Mouse (Mus musculus) midbrain, embryonic 12.5 days (tissue): ENCODE measurements around the gene Olfr148. TPM values are rescaled to one million over a fixed set of nuclear protein-coding genes. Genes with fewer than 3 reads are reported as not detected.

Experiments
- ATAC-seq: fragments of 200-750 bp; cut with Nextera tagmentation; 2 replicates; pipeline ENCODE4 v1.8.0; 2017; ENCODE audit warnings: low read depth, moderate TSS enrichment, moderate library complexity; ENCODE audit not compliant: low FRiP score
- H3K27ac ChIP-seq: fragments of 300-500 bp; sonication (generic); replicated peaks from 2 replicates; pipeline ENCODE4 v1.5.1; 2016; ENCODE audit warnings: mild to moderate bottlenecking
- H3K27me3 ChIP-seq: fragments of 300-500 bp; sonication (generic); 2 replicates; pipeline ENCODE4 v1.6.1; 2016; ENCODE audit warnings: mild to moderate bottlenecking
- H3K36me3 ChIP-seq: fragments of 300-500 bp; sonication (generic); 2 replicates; pipeline ENCODE4 v1.6.1; 2016
- H3K4me1 ChIP-seq: fragments of 300-500 bp; sonication (generic); 2 replicates; pipeline ENCODE4 v1.6.1; 2016
- H3K4me2 ChIP-seq: fragments of 300-500 bp; sonication (generic); replicated peaks from 2 replicates; pipeline ENCODE4 v1.6.1; 2016; ENCODE audit warnings: mild to moderate bottlenecking, moderate library complexity
- H3K4me3 ChIP-seq: fragments of 300-500 bp; sonication (generic); 2 replicates; pipeline ENCODE4 v1.5.1; 2016; ENCODE audit warnings: mild to moderate bottlenecking
- H3K9ac ChIP-seq: fragments of 300-500 bp; sonication (generic); replicated peaks from 2 replicates; pipeline ENCODE4 v1.6.1; 2016; ENCODE audit warnings: mild to moderate bottlenecking, moderate library complexity
- H3K9me3 ChIP-seq: fragments of 300-500 bp; sonication (generic); 2 replicates; pipeline ENCODE4 v1.6.1; 2016; ENCODE audit warnings: mild to moderate bottlenecking
- WGBS: fragments of 180-500 bp; shearing (Covaris S2); methylation state at CpG from one replicate; pipeline ENCODE4 v1.1.7; 2016; 5-methylcytosine and 5-hydroxymethylcytosine counted together
- polyA plus RNA-seq: library from polyadenylated mRNA; unstranded; fragments of >200 nt; fragmentation: Nextera tagmentation; extraction: Ambion mirVana; gene quantifications from 2 replicates; pipeline ENCODE4 v1.2.1, GENCODE M21; 2016

Olfr148 gene
- polyA plus RNA-seq, 1 experiment from 2014 or later: not detected

GRCm38 (mm10) chr9:39633913-39634594 lies 23.6 kb downstream of the Olfr148 start:
- no peak overlapping the region for H3K4me3 ChIP-seq
- H3K27ac ChIP-seq: no peak overlapping the region
- no peak overlapping the region for H3K9ac ChIP-seq
- no peaks in the 10 kb centered on the region for H3K36me3 ChIP-seq
- H3K4me2 ChIP-seq: no peak overlapping the region
- ATAC-seq: 0 out of 2 replicates have a peak, but pooled peaks have one; percentile 47
- no peaks in the 10 kb centered on the region for H3K4me1 ChIP-seq
- 40% methylated on average over 4 of the region's 4 CpGs for WGBS
- H3K27me3 ChIP-seq: no peaks in the 10 kb centered on the region
- no peaks in the 10 kb centered on the region for H3K9me3 ChIP-seq

- H3K36me3 ChIP-seq: no peaks in the 10 kb centered on the region
- ATAC-seq: no peak
These were observed 34.3 kb downstream of the Olfr148 start, which contains the start of gene Olfr961 for GRCm38 (mm10) chr9:39644785-39645184. TSS of gene Olfr961 (plus strand) at chr9:39645085.

GRCm38 (mm10) chr9:39647382-39647781 lies 36.9 kb downstream of the Olfr148 start:
- Histone ChIP-seq H3K27ac (no peak overlapping the region), H3K27me3 (no peaks in the 10 kb centered on the region), H3K4me3 (no peak overlapping the region), H3K4me2 (no peak overlapping the region), H3K9ac (no peak overlapping the region), H3K9me3 (no peaks in the 10 kb centered on the region), H3K36me3 (no peaks in the 10 kb centered on the region), H3K4me1 (no peaks in the 10 kb centered on the region)
- WGBS: 85% methylated on average over 4 of the region's 4 CpGs
- ATAC-seq: no peak

More at GRCm38 (mm10) chr9:39644785-39645184, 34.3 kb downstream of the Olfr148 start, which contains the start of gene Olfr961:
- no peak within 1 kb of the TSS for H3K4me2 ChIP-seq
- no peak within 1 kb of the TSS for H3K4me3 ChIP-seq
- H3K27ac ChIP-seq: no peak within 1 kb of the TSS
- H3K9me3 ChIP-seq: no peaks in the 10 kb centered on the region
- H3K4me1 ChIP-seq: no peaks in the 10 kb centered on the region
- no peaks in the 10 kb centered on the region for H3K27me3 ChIP-seq
- no peak within 1 kb of the TSS for H3K9ac ChIP-seq

GRCm38 (mm10) chr9:39654756-39655396 lies 44.4 kb downstream of the Olfr148 start:
- Histone ChIP-seq H3K4me1 (no peaks in the 10 kb centered on the region), H3K36me3 (no peaks in the 10 kb centered on the region), H3K27ac (no peak overlapping the region), H3K4me3 (no peak overlapping the region), H3K9me3 (no peaks in the 10 kb centered on the region), H3K4me2 (no peak overlapping the region), H3K27me3 (no peaks in the 10 kb centered on the region), H3K9ac (no peak overlapping the region)
- 66% methylated on average over 6 of the region's 6 CpGs for WGBS
- ATAC-seq: no peak

Other genes with a start within 250 kb of the Olfr148 start
- gene Olfr951, start 223.2 kb upstream of the Olfr148 start, polyA plus RNA-seq: not detected in 2 replicates
- not detected in 2 replicates for gene Olfr952, start 183.5 kb upstream of the Olfr148 start, polyA plus RNA-seq
- gene Olfr954, start 154.0 kb upstream of the Olfr148 start, polyA plus RNA-seq: not detected in 2 replicates
- not detected in 2 replicates for gene Olfr955, start 138.7 kb upstream of the Olfr148 start, polyA plus RNA-seq
- gene Olfr44, start 116.7 kb upstream of the Olfr148 start, polyA plus RNA-seq: not detected in 2 replicates
- gene Olfr957, start 94.8 kb upstream of the Olfr148 start, polyA plus RNA-seq: not detected in 2 replicates
- gene Olfr958, start 56.6 kb upstream of the Olfr148 start, polyA plus RNA-seq: not detected in 2 replicates
- gene Olfr959, start 35.1 kb upstream of the Olfr148 start, polyA plus RNA-seq: not detected in 2 replicates
- 23.2 and 23.6 TPM in 2 replicates for gene AW551984, start 6.3 kb upstream of the Olfr148 start, polyA plus RNA-seq
- not detected in 2 replicates for gene Olfr960, start 10.7 kb downstream of the Olfr148 start, polyA plus RNA-seq
- gene Olfr961, start 34.4 kb downstream of the Olfr148 start, polyA plus RNA-seq: not detected in 2 replicates
- not detected in 2 replicates for gene Olfr963, start 56.5 kb downstream of the Olfr148 start, polyA plus RNA-seq
- 0.11 TPM in 1 of 2 replicates, not detected in the other for gene Olfr149, start 96.5 kb downstream of the Olfr148 start, polyA plus RNA-seq
- not detected in 2 replicates for gene Olfr965, start 100.7 kb downstream of the Olfr148 start, polyA plus RNA-seq
- not detected in 2 replicates for gene Olfr150, start 120.3 kb downstream of the Olfr148 start, polyA plus RNA-seq
- not detected in 2 replicates for gene Olfr967, start 135.6 kb downstream of the Olfr148 start, polyA plus RNA-seq
- not detected in 2 replicates for gene Olfr968, start 172.6 kb downstream of the Olfr148 start, polyA plus RNA-seq
- gene Olfr969, start 180.3 kb downstream of the Olfr148 start, polyA plus RNA-seq: not detected in 2 replicates
- gene Olfr970, start 198.2 kb downstream of the Olfr148 start, polyA plus RNA-seq: not detected in 2 replicates
- not detected in 2 replicates for gene Olfr971, start 226.2 kb downstream of the Olfr148 start, polyA plus RNA-seq